Mouse (Mus musculus): ENCODE measurements around the gene Podn. TPM values are rescaled to one million over a fixed set of nuclear protein-coding genes. Genes with fewer than 3 reads are reported as not detected.

Gene Podn
- polyA plus RNA-seq, 2 experiments: 3.5 to 23.0 TPM

GRCm38 (mm10) chr4:108051687-108052274 is 44.5 kb downstream of the Podn start:
- no peaks in the 10 kb centered on the region for H3K4me1 ChIP-seq (ENCODE audit: control insufficient read depth, insufficient read depth, low read length)
- ATAC-seq (ENCODE audit: low FRiP score, low read depth): no peak
- H3K4me2 ChIP-seq (replicated peaks; ENCODE audit: low read depth, low read length, severe bottlenecking): no peak overlapping the region
- no peak overlapping the region for H3K9ac ChIP-seq (ENCODE audit: low read depth, low read length, severe bottlenecking)
- H3K36me3 ChIP-seq (ENCODE audit: control insufficient read depth, insufficient read depth, low read length): peaks cover 84% of the 10 kb centered on the region
- no peaks in the 10 kb centered on the region for H3K27me3 ChIP-seq (ENCODE audit: control insufficient read depth, insufficient read depth, low read length)
- no peak for TF ChIP-seq POLR2A (IDR thresholded peaks at IDR 0.05; ENCODE audit: borderline replicate concordance, extremely low read depth, insufficient read depth, insufficient read length)
- no peak overlapping the region for H3K27ac ChIP-seq (replicated peaks; ENCODE audit: low read depth, low read length)
- no peak overlapping the region for H3K4me3 ChIP-seq (replicated peaks; ENCODE audit: low read length)
- no peak for DNase-seq (ENCODE audit: low spot score)
- 81% methylated on average over 10 of the region's 10 CpGs for WGBS
- H3K9me3 ChIP-seq (ENCODE audit: control insufficient read depth, low read length): no peaks in the 10 kb centered on the region

- no peaks in the 10 kb centered on the region for H3K27me3 ChIP-seq (ENCODE audit: control insufficient read depth, insufficient read depth, low read length)
- H3K9ac ChIP-seq (ENCODE audit: low read depth, low read length, severe bottlenecking): no peak overlapping the region
- ATAC-seq (ENCODE audit: low FRiP score, low read depth) (no peak), DNase-seq (ENCODE audit: low spot score) (no peak)
- peak overlapping the region; percentile 39 for H3K27ac ChIP-seq (replicated peaks; ENCODE audit: low read depth, low read length)
- 56% methylated on average over 8 of the region's 8 CpGs for WGBS
- H3K9me3 ChIP-seq (ENCODE audit: control insufficient read depth, low read length): no peaks in the 10 kb centered on the region
- H3K4me1 ChIP-seq (ENCODE audit: control insufficient read depth, insufficient read depth, low read length): peaks cover 2% of the 10 kb centered on the region; the same call in 1 of the 2 replicates
- H3K36me3 ChIP-seq (ENCODE audit: control insufficient read depth, insufficient read depth, low read length): peaks cover 56% of the 10 kb centered on the region
- no peak for TF ChIP-seq POLR2A (IDR thresholded peaks at IDR 0.05; ENCODE audit: borderline replicate concordance, extremely low read depth, insufficient read depth, insufficient read length)
- no peak overlapping the region for H3K4me2 ChIP-seq (replicated peaks; ENCODE audit: low read depth, low read length, severe bottlenecking)
- H3K4me3 ChIP-seq (replicated peaks; ENCODE audit: low read length): no peak overlapping the region
Observed at GRCm38 (mm10) chr4:108046136-108046535, 50.1 kb downstream of the Podn start.

GRCm38 (mm10) chr4:108045136-108046107 is 50.8 kb downstream of the Podn start:
- WGBS: 44% methylated on average over 19 of the region's 19 CpGs
- Histone ChIP-seq H3K9me3 (ENCODE audit: control insufficient read depth, low read length) (no peaks in the 10 kb centered on the region), H3K36me3 (ENCODE audit: control insufficient read depth, insufficient read depth, low read length) (peaks cover 50% of the 10 kb centered on the region), H3K9ac (ENCODE audit: low read depth, low read length, severe bottlenecking) (no peak overlapping the region), H3K27ac (replicated peaks; ENCODE audit: low read depth, low read length) (peak overlapping the region; percentile 43; the same call in 1 of the 2 replicates), H3K4me2 (replicated peaks; ENCODE audit: low read depth, low read length, severe bottlenecking) (no peak overlapping the region), H3K4me1 (ENCODE audit: control insufficient read depth, insufficient read depth, low read length) (peaks cover 2% of the 10 kb centered on the region; the same call in 1 of the 2 replicates), H3K27me3 (ENCODE audit: control insufficient read depth, insufficient read depth, low read length) (no peaks in the 10 kb centered on the region), H3K4me3 (replicated peaks; ENCODE audit: low read length) (no peak overlapping the region)
- DNase-seq (ENCODE audit: low spot score): peak; percentile 53
- peak; percentile 70; the same call in 1 of the 2 replicates for ATAC-seq (ENCODE audit: low FRiP score, low read depth)
- no peak for TF ChIP-seq POLR2A (IDR thresholded peaks at IDR 0.05; ENCODE audit: borderline replicate concordance, extremely low read depth, insufficient read depth, insufficient read length)

- no peak for TF ChIP-seq POLR2A (IDR thresholded peaks at IDR 0.05; ENCODE audit: borderline replicate concordance, extremely low read depth, insufficient read depth, insufficient read length)
- WGBS: 80% methylated on average over 8 of the region's 8 CpGs
Observed at GRCm38 (mm10) chr4:108037027-108037426, 59.2 kb downstream of the Podn start.

GRCm38 (mm10) chr4:108033041-108033764 is 63.0 kb downstream of the Podn start:
- no peaks in the 10 kb centered on the region for H3K9me3 ChIP-seq (ENCODE audit: control insufficient read depth, low read length)
- no peak overlapping the region for H3K27ac ChIP-seq (replicated peaks; ENCODE audit: low read depth, low read length)
- H3K4me3 ChIP-seq (replicated peaks; ENCODE audit: low read length): no peak overlapping the region
- ATAC-seq (ENCODE audit: low FRiP score, low read depth): no peak
- peaks cover 10% of the 10 kb centered on the region for H3K4me1 ChIP-seq (ENCODE audit: control insufficient read depth, insufficient read depth, low read length)
- H3K36me3 ChIP-seq (ENCODE audit: control insufficient read depth, insufficient read depth, low read length): no peaks in the 10 kb centered on the region
- no peak for DNase-seq (ENCODE audit: low spot score)
- H3K4me2 ChIP-seq (replicated peaks; ENCODE audit: low read depth, low read length, severe bottlenecking): no peak overlapping the region
- no peak overlapping the region for H3K9ac ChIP-seq (ENCODE audit: low read depth, low read length, severe bottlenecking)
- no peak for TF ChIP-seq POLR2A (IDR thresholded peaks at IDR 0.05; ENCODE audit: borderline replicate concordance, extremely low read depth, insufficient read depth, insufficient read length)
- 78% methylated on average over 8 of the region's 8 CpGs for WGBS
- H3K27me3 ChIP-seq (ENCODE audit: control insufficient read depth, insufficient read depth, low read length): peaks cover 16% of the 10 kb centered on the region

More at GRCm38 (mm10) chr4:108037027-108037426, 59.2 kb downstream of the Podn start:
- Histone ChIP-seq H3K27ac (replicated peaks; ENCODE audit: low read depth, low read length) (no peak overlapping the region), H3K4me1 (ENCODE audit: control insufficient read depth, insufficient read depth, low read length) (peaks cover 6% of the 10 kb centered on the region), H3K4me3 (replicated peaks; ENCODE audit: low read length) (no peak overlapping the region), H3K9me3 (ENCODE audit: control insufficient read depth, low read length) (no peaks in the 10 kb centered on the region), H3K27me3 (ENCODE audit: control insufficient read depth, insufficient read depth, low read length) (no peaks in the 10 kb centered on the region), H3K36me3 (ENCODE audit: control insufficient read depth, insufficient read depth, low read length) (peaks cover 5% of the 10 kb centered on the region; the same call in 1 of the 2 replicates), H3K4me2 (replicated peaks; ENCODE audit: low read depth, low read length, severe bottlenecking) (no peak overlapping the region), H3K9ac (ENCODE audit: low read depth, low read length, severe bottlenecking) (no peak overlapping the region)
- ATAC-seq (ENCODE audit: low FRiP score, low read depth) (no peak), DNase-seq (ENCODE audit: low spot score) (no peak)
